In the genomic region with DNA sequence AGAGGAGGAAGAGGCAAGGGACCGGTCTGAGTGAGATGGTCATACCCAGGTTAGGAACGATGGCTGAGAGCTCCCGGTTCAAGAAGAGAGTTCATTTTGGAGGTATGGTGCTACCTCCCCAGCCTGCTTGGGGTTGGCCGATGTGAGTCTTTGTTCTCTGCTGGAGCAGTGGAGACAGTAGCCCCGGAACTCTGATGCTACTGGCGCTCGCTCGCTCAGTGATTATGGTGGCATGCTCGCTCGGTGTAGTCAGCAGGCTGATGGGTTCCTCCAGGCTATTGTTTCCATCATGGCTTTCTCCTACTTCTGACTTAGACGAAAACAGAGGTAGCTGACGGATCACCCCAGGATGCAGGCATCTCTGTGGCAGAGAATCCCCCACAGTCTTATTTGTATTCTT, we compare ENCODE assay signal across 12 mouse cellular contexts.
DNase-seq lines count a peak whose midpoint lies in the region; ATAC-seq and TF ChIP-seq lines count a peak whose summit lies in the region.
"Had no signal": no experiment of that assay in that cellular context is flagged by ENCODE, and none has a peak within 500 bp of the region (broad histone marks: within the 10 kb centered on the region; RNA-seq: fewer than 3 reads in every experiment).

No protein-coding gene starts in this region.

- H3K27me3 ChIP-seq in embryonic facial prominence, embryonic 15.5 days, result no peaks in the 10 kb centered on the region
- H3K27me3 ChIP-seq in hindbrain, embryonic 13.5 days, result no peaks in the 10 kb centered on the region
- no peaks in the 10 kb centered on the region for H3K27me3 ChIP-seq in midbrain, embryonic 14.5 days (ENCODE audit: control insufficient read depth, insufficient read depth, low read length)
- H3K27me3 ChIP-seq: liver, embryonic 13.5 days had no signal

- H3K9ac ChIP-seq in embryonic facial prominence, embryonic 15.5 days, result no peak overlapping the region
- H3K9ac ChIP-seq in hindbrain, embryonic 13.5 days, result peak overlapping the region; percentile 63
- peak overlapping the region; percentile 0 for H3K9ac ChIP-seq in midbrain, embryonic 14.5 days (replicated peaks; ENCODE audit: low read length)
- H3K9ac ChIP-seq: liver, embryonic 13.5 days had no signal

- 0 out of 2 replicates have a peak overlapping the region, but pooled peaks have one; percentile 15 for H3K4me2 ChIP-seq in embryonic facial prominence, embryonic 15.5 days (replicated peaks)
- H3K4me2 ChIP-seq in hindbrain, embryonic 13.5 days, result peak overlapping the region; percentile 51
- peak overlapping the region; percentile 30 for H3K4me2 ChIP-seq in midbrain, embryonic 14.5 days (ENCODE audit: low read length)
- H3K4me2 ChIP-seq: liver, embryonic 13.5 days had no signal

- TF ChIP-seq CTCF in brain, embryonic 14.5 days (IDR thresholded peaks at IDR 0.05; ENCODE audit: borderline replicate concordance, extremely low read depth, insufficient read depth, insufficient read length), result no peak

- H3K4me1 ChIP-seq in embryonic facial prominence, embryonic 15.5 days, result peaks cover 8% of the 10 kb centered on the region; the same call in 1 of the 2 replicates
- peaks cover 63% of the 10 kb centered on the region for H3K4me1 ChIP-seq in hindbrain, embryonic 13.5 days (replicated peaks)
- H3K4me1 ChIP-seq in midbrain, embryonic 14.5 days (ENCODE audit: control insufficient read depth, insufficient read depth, low read length), result peaks cover 35% of the 10 kb centered on the region

- no peak overlapping the region for H3K4me3 ChIP-seq in embryonic facial prominence, embryonic 15.5 days (replicated peaks)
- H3K4me3 ChIP-seq in hindbrain, embryonic 13.5 days, result peak overlapping the region; percentile 32
- peak overlapping the region; percentile 3 for H3K4me3 ChIP-seq in midbrain, embryonic 14.5 days (replicated peaks; ENCODE audit: low read depth, low read length)
- H3K4me3 ChIP-seq: liver, embryonic 13.5 days had no signal

- TF ChIP-seq POLR2A in brain, embryonic 14.5 days (IDR thresholded peaks at IDR 0.05; ENCODE audit: borderline replicate concordance, extremely low read depth, insufficient read depth, insufficient read length, poor library complexity, severe bottlenecking), result no peak

- H3K36me3 ChIP-seq in embryonic facial prominence, embryonic 15.5 days, result no peaks in the 10 kb centered on the region
- no peaks in the 10 kb centered on the region for H3K36me3 ChIP-seq in hindbrain, embryonic 13.5 days
- H3K36me3 ChIP-seq in midbrain, embryonic 14.5 days (ENCODE audit: control insufficient read depth, insufficient read depth, low read length), result no peaks in the 10 kb centered on the region
- H3K36me3 ChIP-seq: liver, embryonic 13.5 days had no signal

- no peak overlapping the region for H3K27ac ChIP-seq in embryonic facial prominence, embryonic 15.5 days (replicated peaks)
- H3K27ac ChIP-seq in hindbrain, embryonic 13.5 days, result peak overlapping the region; percentile 75
- H3K27ac ChIP-seq in midbrain, embryonic 14.5 days (replicated peaks; ENCODE audit: low read depth, low read length), result peak overlapping the region; percentile 3
- H3K27ac ChIP-seq: liver, embryonic 13.5 days had no signal

- WGBS in embryonic facial prominence, embryonic 15.5 days, result 40% methylated on average over 12 of the region's 12 CpGs
- WGBS in hindbrain, embryonic 13.5 days, result 38% methylated on average over 12 of the region's 12 CpGs
- WGBS in midbrain, embryonic 14.5 days, result 39% methylated on average over 12 of the region's 12 CpGs

- DNase-seq in brain, embryonic 14.5 days (ENCODE audit: low read depth), result peak; percentile 38
- peak; percentile 35 for DNase-seq in midbrain, embryonic 14.5 days
- DNase-seq in urinary bladder, postnatal 4 days (ENCODE audit: low spot score in 2 of 2), result no peak
- no peak for DNase-seq in lung, postnatal 4 days
- no peak for DNase-seq in cerebellum, adult 11 months
- DNase-seq: heart, adult 18-20 months; heart, postnatal 14 days; liver, embryonic 13.5 days; thymus, postnatal 25 days had no signal

- ATAC-seq in embryonic facial prominence, embryonic 15.5 days (ENCODE audit: insufficient number of reproducible peaks, low FRiP score, low TSS enrichment, low read depth), result no peak
- ATAC-seq in hindbrain, embryonic 13.5 days (ENCODE audit: low FRiP score), result 0 out of 2 replicates have a peak, but pooled peaks have one; percentile 19
- ATAC-seq in midbrain, embryonic 14.5 days (ENCODE audit: low FRiP score, low TSS enrichment), result no peak
- ATAC-seq in megakaryocyte-erythroid progenitor cell, adult 5-6 weeks (replicated peaks; ENCODE audit: low FRiP score, low TSS enrichment, poor library complexity, severe bottlenecking), result no peak

- no peaks in the 10 kb centered on the region for H3K9me3 ChIP-seq in embryonic facial prominence, embryonic 15.5 days (replicated peaks)
- H3K9me3 ChIP-seq in hindbrain, embryonic 13.5 days, result no peaks in the 10 kb centered on the region
- no peaks in the 10 kb centered on the region for H3K9me3 ChIP-seq in midbrain, embryonic 14.5 days (ENCODE audit: control insufficient read depth, low read length)
- H3K9me3 ChIP-seq: liver, embryonic 13.5 days had no signal

Comparison
In these comparisons a context has a peak if more than half of its experiments do, and no peak if none do; other contexts are left out.
1. DNase-seq: peak in brain, embryonic 14.5 days (single experiment) and midbrain, embryonic 14.5 days (single experiment); none in urinary bladder, postnatal 4 days (0 of 2), lung, postnatal 4 days (0 of 2) and cerebellum, adult 11 months (single experiment).
2. Peak in every context shown above with its lines, with median percentiles within 50 percentile points of each other: H3K4me2 ChIP-seq.